Mouse (Mus musculus) liver, embryonic 14 days (tissue): ENCODE results near the gene Mlxip. TPM values are rescaled to one million over a fixed set of nuclear protein-coding genes. Genes with fewer than 3 reads are reported as not detected.

Experiments
- polyA plus RNA-seq: library from polyadenylated mRNA; depleted of rRNA; stranded (reverse); fragments of >200 nt; gene quantifications from 2 replicates; pipeline ENCODE4 v1.2.3, GENCODE M21; 2012; rRNA removed

The Mlxip gene
- polyA plus RNA-seq: 3.4 and 3.6 TPM in 2 replicates

GRCm38 (mm10) chr5:123394303-123394956 is at the start of gene Mlxip:
Mlxip (plus strand) TSS chr5:123394798.

GRCm38 (mm10) chr5:123489112-123489785 is 94.7 kb downstream of the Mlxip start, which contains the start of the genes Lrrc43 and Il31:
Lrrc43 (plus strand) TSS chr5:123489305.
Il31 (minus strand) TSS chr5:123489489.

Other genes with a start within 250 kb of the Mlxip start
- gene Psmd9, start 225.4 kb upstream of the Mlxip start, polyA plus RNA-seq: 24.9 and 27.4 TPM in 2 replicates
- 27.3 and 27.5 TPM in 2 replicates for gene Hpd, start 212.1 kb upstream of the Mlxip start, polyA plus RNA-seq
- 0.10 and 0.13 TPM in 2 replicates for gene Wdr66, start 142.7 kb upstream of the Mlxip start, polyA plus RNA-seq
- gene Bcl7a, start 51.0 kb upstream of the Mlxip start, polyA plus RNA-seq: 5.0 and 5.9 TPM in 2 replicates
- not detected in 2 replicates for gene Lrrc43, start 94.5 kb downstream of the Mlxip start, polyA plus RNA-seq
- not detected in 2 replicates for gene Il31, start 94.7 kb downstream of the Mlxip start, polyA plus RNA-seq
- gene B3gnt4, start 115.7 kb downstream of the Mlxip start, polyA plus RNA-seq: not detected in 2 replicates
- 34.8 and 40.2 TPM in 2 replicates for gene Diablo, start 129.4 kb downstream of the Mlxip start, polyA plus RNA-seq
- 0.42 and 0.98 TPM in 2 replicates for gene Gm49027, start 130.7 kb downstream of the Mlxip start, polyA plus RNA-seq
- 8.8 and 10.5 TPM in 2 replicates for gene Vps33a, start 178.2 kb downstream of the Mlxip start, polyA plus RNA-seq